Mouse (Mus musculus) frontal cortex, postnatal 36 days (tissue): ENCODE measurements at regions not wholly inside any gene's neighbourhood (a gene's known extent, or its start where the extent isn't known, plus 50 kb on each side); places are given as distances from the start of the nearest gene placed in this dataset.

Experiments used
- DNase-seq, 2 experiments: peaks; one replicate each; pipeline ENCODE4 v3.0.0; 2022; ENCODE audit warnings: low spot score in 2 of 2

DNA sequence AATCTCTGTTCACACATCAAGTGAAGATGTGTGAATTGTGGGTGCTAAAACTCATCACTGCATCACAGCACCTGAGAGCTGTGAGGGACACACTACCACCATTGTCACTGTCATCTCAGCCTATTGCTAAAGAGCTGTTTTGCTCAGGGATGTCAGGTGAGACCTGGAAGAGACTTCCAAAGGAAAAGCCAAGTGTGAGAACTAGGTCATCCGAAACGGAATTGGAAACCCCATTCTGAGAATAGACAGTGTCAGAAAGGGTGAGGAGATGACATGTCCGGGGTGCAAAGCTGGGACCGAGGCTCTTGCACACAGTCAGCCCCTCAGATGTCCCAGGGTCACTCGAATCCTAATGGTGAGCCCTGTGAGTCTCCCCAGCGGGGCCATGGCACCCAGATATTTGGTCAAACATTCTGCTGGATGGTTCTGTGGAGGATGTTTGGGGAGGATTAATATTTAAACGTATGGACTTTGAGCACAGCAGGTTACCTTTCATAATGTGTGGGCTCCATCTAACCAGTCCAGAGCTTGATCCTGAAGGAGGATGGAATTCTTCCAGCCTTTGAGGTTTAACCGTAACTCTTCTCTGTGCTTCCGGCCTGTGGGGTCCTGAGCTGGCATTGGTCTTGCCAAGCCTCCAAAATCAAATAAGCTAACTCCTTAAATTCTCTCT lies 150.3 kb downstream of the Rpl14 start:
- no peak for DNase-seq

DNA sequence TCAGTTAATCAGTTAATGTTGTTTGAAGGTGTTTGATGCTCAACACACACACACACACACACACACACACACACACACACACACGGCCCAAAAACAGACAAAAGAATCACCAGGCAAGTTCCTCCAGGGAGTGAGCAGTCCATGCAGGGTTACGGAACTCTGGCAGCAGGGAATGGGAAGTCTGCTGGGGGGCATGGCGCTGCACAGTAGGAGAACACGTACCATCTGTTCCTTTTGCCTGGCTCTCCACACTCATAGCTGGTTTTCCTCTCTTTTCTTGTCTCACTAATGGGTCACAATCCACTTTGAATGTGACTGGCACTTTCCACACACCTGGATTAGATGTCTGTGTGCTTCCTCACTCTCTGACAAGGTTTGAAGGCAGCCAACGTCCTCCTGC lies 151.8 kb downstream of the Rpl14 start:
- no peak for DNase-seq

DNA sequence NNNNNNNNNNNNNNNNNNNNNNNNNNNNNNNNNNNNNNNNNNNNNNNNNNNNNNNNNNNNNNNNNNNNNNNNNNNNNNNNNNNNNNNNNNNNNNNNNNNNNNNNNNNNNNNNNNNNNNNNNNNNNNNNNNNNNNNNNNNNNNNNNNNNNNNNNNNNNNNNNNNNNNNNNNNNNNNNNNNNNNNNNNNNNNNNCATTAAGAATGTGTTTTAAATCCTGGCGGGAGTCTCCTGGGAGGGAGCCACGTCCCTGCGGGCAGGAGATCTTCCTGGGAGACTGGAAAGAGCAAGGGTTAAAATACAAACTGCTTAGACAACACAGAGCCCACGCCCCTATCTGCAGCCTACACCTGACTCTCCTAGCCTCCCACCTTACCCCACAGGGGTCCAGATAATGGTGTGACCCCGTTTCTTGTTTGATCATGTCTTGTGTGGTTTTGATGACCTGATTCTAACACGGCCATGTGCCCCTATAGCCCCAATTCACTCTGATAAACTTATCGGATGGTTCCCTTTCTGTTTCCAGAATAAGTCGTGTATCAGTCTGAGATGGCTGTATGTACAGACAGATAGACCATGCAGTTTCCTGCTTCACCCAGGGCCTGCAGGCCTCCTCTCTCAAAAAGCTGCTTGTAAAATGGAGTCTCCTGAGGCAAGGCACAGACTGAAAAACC lies 160.8 kb downstream of the Rpl14 start:
- DNase-seq, result no peak

DNA sequence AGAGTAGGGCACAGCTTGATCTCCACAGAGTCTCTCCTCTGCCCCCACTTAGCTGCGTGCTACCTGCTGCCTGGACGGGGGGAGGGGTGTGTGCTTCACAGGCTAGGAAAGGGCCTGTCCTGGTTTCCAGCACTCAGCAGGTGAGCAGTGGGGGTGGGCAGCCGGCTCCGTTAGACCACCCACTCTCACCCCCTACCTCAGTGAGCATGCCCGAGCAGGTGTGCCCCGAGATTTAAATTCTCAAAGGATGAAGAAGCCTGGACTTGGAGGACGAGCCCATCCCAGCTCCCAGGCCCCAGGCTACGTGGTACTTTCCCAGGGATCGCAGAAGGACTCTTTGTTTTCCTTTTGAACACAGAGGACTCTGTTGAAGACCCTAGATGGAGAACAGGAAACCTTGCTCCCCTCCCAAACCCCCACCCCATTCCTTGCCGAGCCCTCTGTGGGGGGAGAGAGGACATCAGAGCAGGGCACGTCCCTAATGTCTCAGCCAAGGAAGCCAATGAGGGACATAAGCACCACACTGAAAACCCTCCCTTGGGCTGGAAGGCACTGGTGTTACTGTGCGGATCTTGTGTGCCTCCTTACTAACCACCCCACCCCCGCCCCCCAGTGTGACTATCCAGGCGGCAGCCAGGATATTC lies 161.5 kb downstream of the Rpl14 start:
- DNase-seq, result no peak

DNA sequence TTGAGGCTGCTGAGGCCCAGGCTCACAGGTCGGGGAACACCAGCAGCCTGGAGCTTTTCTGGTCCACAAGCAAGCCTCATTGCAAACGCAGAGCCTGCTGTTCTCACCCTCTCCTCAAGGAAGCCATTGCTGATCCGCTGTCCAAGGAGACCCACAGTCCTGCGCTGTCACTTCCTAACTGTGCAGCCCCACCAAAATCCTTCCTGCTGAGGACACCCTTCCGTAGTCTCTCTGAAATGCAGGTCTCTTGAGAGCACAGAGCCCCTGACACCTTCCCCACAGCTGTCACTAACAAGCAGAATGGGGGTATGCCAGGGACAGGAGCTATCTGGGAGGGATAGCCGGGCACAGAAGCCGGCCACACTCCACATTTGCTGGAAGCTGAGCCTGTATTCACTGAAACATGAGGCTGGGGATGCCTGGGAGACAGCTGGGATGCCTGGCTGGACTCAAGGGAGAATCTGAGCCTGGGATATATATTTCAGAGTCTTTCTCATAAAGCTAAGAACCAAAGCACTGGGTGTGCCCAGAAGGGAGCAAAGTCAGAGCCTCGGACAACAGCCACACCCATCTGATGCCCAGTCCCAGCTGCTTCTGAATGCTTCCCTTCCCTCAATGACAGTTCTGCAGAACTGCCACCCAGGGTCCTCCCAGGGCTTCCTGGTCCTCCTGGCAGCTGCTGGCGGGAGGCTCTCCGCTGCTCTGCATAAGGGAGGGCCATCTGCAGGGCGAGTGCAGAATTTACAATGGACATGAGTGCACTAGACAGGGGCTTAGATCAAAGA lies 162.6 kb downstream of the Rpl14 start:
- no peak for DNase-seq

DNA sequence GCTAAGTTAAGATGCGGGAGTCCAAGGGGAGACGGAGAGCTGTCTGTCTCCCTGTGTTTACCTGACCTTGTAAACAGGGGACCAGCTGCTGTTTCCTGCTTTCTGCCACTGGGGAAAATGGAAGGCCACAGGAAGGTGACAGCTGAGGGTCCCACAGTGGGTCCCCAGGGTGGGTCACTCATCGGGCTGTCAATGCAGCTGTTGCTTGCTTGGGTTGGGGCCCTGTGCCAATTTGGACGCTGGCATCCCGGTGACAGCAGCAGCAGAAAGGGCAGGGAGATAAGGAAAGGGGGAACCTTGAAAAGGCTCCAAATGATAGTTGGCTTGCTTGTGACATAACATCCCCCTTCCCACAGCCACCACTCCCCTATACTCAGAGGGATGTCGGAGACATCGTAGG lies 164.0 kb downstream of the Rpl14 start:
- no peak for DNase-seq

DNA sequence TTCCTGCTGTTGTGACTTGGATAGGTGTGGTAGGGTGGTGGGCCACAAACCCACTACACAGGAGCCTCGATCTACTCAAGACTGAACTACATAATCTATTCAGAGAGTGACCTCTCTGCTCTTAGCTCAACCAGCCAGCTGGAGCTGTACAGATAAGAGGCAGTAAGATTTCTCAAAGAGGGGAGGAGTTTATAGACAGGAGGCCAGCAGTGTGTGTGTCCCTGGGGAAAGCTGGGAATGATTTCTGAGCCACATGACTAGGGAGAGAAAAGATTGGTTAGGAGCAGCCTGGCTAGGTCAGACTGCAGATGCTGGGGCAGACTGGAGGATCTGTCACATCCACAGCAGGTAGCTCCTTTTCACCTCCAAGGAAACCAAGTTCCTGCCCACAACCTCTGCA lies 166.7 kb downstream of the Rpl14 start:
- DNase-seq, result no peak

DNA sequence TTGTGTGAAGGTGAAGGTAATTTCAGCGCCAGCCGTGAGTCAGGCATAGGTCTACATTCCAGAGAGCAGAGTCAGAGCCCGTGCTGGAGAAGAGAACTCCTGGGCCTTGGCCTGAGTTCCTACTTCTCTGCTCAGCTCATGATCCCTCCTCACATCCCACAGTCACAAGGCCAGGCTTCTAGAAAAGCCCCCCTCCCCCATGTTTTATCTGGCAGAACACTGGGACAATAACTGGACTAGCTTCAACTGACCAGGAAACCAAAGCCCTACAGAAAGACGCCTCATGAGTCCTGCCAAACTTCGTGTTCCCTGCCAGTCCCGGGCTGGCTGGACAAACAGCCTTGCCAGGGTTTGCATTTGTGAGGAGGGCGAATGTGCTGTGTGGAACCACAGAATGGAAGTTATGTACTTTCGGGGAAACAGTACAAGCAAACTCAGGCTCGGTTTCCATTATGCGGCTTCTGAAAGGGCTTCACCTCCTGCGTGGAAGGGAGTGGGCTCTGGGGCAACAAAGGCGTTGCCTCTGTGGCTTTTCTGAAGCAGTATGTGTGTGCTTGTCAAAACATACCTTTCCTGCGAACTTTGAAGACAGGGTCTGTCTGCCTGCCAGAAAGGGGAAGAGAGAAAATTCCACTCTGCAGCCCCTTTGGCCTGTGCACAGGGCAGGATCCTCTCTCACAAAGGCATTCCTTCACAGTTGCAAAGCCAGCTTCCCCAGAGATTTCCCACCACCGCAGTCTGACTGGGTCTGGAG lies 168.1 kb downstream of the Rpl14 start:
- peak; percentile 13 to 28 for DNase-seq

DNA sequence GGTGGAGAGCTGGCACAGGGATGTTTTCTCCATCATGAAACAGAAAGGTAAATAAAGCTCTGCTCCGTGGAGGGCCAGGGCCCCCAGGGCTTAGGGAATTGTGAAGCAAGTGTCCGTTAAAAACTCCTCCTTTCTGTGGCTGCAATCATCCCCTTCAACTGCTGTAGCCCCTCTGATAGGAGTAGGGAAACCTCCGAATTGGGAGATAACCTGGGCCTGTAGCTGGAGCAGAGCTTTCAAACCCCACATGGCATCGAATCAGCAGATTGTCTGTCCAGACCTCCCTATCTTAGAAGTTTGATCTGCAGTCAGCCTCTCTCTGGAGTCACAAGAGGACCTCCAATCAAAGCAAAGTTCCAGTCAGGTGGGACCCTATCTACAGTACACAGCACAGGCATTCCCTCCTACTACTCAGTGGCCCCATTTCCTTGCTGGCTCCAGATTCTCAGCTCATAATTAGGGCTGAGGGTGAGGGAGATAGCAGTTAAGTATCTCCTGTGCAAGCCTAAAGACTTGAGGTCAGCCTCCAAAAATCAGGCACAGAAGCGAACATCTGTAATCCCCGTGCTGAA lies 168.8 kb downstream of the Rpl14 start:
- no peak for DNase-seq

DNA sequence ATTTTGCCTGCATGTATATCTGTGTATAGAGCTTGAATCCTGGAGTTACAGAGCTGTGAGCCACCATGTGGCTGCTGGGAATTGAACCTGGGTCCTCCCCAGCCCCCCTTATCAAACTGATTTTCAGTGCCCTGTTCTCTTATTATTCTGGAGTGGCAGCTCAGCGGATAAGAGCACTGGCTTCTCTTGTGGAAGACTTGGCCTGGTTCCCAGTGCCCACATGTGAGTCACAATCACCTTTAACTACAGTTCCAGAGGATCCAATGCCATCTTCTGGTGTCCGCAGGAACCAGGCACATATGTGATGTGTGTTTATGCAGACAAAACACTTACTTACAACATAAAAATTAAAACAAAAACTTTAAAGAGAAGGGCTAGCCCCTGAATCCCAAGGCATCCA lies 170.3 kb downstream of the Rpl14 start:
- no peak for DNase-seq

DNA sequence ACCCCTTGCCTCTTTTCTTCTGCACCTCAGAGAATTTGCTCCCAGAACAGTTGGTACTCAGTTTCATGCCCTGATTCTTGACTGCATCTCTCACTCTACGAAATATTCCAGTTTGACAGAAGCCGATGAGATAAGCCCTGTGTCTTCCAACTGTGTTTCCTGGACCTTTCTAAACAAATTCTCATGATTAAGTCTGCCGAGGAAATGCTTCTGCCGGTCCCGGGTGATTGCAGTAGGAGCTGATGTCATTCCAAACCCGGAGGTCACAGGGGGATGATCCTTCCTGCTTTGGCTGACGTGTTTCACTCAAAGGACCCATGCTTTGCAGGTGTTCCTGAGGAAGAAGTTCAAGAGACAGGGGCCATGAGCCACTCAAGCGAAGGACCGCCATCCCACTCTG lies 172.2 kb downstream of the Rpl14 start:
- DNase-seq, result no peak

DNA sequence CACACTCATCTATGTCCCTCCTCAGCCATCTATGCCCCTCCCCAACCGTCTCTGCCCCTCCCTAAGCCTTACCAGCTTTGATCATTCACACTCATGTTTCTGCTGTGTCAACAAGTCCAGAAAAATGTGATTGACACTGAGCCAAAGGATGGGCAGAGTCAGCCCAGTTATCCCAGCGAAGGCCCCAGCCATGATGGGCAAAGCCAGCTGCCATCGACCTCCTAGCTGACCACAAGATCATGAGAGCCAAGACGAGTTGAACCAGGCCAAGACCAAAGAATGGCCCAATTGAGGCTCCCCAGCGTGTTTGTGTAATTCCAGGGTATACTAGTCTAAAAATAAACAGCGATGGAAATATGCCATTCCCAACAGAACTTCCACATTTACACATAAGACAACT lies 174.4 kb downstream of the Rpl14 start:
- DNase-seq, result no peak

DNA sequence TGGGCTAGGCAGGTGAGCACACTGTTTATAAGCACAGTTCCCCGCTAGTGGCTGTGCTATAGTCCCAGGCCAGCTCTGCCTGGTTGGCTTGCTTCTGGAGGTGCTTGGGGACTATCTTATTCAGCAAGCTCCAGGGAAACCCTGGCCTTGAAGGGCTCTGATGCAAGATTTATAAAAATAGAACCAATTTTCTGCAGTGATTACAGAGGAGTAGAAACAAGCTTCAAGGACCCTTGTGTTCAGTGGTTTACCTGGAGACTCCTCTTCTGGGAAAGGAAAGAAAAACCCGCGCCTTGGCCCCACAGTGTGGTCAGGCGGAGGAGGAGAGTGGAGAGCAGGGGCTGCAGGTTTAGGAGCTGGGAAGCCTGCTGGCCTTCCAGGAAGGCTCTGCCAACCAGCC lies 178.2 kb upstream of the Ctnnb1 start:
- DNase-seq, result no peak

DNA sequence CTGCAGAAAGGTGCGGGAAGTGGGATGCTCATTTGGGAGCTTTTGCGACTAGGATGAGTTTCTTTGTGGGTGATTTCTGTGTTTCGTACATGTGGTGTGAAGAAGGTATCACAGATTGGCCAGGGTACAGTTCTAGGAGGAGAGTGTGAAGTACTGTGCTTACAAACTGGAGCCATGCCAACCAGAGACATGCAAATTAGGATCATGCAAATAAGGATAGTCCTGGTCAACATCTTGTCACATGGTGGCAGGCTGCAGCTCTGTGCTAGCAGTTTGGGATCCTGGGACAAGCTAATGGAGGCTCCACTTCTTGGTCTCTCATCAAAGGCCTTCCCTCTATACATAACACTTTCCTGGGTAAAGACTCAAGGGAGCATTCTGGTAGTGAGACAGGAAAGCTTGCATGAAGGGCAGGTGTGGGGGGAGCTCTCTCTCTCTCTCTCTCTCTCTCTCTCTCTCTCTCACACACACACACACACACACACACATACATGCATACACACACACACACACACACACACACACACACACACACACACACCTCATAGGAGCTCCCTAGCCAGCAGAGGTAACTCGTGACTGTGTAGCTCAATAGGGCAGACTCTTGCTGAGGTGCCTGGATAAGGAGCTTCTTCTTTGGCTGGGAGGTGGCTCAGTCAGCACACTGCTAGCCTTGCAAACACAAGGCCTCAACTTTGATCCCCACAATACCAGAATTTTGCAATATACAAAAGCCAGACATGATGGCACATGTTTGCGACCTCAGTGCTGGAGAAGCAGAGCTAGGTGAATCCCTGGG lies 177.1 kb upstream of the Ctnnb1 start:
- DNase-seq, result no peak

DNA sequence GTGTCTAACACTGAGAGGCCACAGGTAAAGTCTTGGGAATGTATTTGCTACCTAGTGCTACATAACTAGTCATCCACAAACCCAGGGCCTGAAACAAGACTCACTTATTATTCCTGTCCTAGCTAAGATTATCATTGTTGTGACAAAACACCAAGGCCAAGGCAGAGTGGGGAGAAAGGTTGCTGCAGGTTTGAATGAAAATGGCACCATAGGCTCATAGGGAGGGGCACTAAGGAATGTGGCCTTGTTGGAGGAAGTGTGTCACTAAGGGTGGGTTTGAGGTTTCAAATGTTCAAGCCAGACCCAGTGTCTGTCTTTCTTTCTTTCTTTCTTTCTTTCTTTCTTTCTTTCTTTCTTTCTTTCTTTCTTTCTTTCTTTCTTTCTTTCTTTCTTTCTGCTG lies 174.9 kb upstream of the Ctnnb1 start:
- DNase-seq, result no peak

DNA sequence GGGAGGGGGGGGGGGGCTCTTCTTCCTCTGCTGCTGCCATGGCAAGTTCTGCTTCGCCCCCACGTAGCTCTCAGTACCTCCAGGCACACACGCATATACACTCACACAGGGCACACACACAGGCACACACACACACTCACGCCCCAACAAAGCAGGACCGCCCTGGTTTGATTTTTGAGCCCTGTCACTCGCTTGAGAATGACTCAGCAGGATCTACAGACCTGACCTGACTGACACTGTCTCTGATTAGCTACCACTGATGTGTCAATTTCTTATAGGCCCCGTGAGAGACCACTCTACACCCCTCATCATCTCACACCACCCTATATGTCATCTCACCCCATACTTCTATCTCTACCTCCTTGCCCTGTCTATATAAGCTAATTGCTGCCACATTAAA lies 173.5 kb upstream of the Ctnnb1 start:
- DNase-seq, result no peak

DNA sequence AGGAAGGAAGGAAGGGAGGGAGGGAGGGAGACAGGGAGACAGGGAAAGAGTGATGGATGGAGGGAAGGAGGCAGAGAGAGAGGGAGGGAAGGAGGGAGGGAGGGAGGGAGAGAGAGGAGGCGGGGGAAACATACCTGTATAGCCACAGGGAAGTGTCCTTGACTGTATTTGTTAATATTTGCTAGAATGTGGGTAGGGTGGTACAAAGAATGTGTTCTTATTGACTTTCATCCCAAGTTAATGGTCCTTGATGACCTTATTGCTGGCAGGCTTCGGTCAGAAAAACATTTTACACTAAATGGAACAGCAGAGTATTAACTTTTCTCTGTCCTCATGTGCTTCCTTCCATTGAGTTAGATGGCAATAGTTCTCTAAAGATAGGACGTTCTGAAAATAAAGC lies 171.0 kb upstream of the Ctnnb1 start:
- no peak for DNase-seq

DNA sequence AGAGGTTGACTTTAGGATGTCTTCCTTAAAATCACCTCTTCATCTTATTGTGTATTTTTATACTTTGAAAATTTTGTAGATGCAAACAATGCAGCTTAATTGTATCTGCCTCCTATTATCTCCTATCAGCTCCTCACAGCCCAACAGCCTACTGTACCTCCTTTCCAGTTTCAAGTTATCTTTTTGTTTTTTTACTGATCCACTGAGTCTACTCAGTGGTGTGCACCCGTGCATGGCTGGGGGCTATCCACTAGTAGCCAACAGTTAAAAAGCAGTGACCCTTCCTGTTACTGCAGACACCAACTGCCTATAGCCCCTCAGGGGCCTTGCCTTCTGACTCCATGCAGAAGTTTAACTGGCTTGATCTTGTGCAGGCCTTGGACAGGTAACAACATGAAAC lies 170.4 kb upstream of the Ctnnb1 start:
- no peak for DNase-seq

DNA sequence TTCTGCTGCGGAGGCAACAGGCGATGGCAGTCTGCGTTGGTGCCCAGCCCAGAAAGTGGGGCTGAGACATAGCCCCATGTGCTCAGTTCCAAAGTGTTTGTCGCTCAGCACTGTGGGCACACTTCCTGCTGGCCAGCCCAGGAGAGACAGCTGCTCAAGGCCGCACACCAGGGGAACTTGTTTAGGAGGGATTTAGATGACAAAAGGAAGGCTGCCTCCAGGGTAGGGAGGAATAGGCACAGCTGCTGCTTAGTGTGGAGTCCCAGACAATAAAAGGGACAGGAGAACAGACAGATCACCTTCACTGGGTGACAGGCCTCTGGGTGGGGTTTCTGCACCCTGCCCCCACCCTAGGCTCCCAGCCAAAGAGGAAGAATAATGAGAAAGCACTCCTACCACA lies 169.2 kb upstream of the Ctnnb1 start:
- DNase-seq, result peak; percentile 30 to 37

DNA sequence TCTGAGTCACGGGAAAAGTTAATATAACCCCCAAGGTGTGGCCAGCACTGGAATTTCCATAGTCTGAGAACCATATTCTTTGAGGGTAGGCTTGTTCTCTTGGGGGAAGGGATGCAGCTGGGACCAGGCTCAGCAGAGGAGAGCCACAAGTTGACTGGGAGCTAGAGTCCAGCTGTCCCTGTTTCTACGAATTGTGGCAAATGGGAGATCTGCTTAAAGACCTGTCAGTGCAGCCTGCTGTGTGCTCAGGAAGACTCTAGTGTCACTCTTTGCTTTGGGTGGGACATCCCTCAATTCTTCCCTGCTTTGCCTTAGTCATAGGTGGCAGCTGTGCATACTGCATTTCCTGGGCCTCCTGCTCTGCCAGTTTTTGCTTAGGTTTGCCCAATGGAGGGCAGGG lies 165.2 kb upstream of the Ctnnb1 start:
- no peak for DNase-seq

DNA sequence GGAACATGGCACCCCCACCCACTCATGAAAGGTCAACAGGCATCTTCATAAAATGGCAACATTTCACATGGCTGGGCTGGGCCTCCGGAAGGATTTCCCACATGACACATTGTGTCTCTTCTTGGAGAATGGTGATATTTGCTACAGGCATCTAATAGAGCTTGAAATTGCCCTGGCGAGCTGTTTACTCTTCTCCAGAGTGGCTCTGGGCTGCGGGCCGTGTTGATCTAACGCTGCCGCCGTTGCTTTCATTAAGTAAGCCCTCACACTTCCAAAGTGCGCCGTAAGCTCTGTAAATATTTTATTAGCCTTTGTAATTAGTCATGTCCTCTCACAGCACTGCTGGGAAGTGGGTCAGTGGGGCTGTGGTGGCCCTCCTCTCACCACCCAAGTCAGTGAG lies 164.4 kb upstream of the Ctnnb1 start:
- DNase-seq, result no peak
